Mouse (Mus musculus) C3H10T1/2 (cell line): ENCODE data around the gene Vmn1r23. TPM values are rescaled to one million over a fixed set of nuclear protein-coding genes. Genes with fewer than 3 reads are reported as not detected.

Experiments
- polyA plus RNA-seq, 2 experiments: library from polyadenylated mRNA; unstranded; fragments of >200 nt; fragmentation: generic; extraction: Trizol; gene quantifications; one replicate each; pipeline ENCODE4 v1.2.1; 2012; ENCODE audit warnings: missing spikeins in 2 of 2

Gene Vmn1r23
- not detected for polyA plus RNA-seq

GRCm38 (mm10) chr6:57926738-57927137, at the start of gene Vmn1r23:
TSS of gene Vmn1r23 (minus strand) at chr6:57926838.

DNA sequence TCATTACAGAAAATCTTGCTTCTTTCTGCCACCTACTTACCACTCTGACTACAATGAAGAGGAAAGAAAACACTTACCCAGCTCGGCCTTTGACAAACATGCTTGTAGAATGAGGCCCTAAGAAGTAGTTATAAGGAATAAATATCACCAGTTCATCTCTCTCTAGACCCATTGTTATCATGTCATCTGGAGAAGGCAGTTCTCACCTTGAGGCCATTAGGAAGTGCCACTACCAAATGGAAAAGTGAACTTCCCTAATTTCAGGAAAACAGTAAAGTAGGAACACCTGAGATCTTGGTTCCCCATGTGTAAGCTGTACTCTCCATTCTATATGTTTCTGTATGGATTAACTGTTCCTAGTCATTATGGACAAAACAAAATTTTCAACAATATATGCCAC, 34.8 kb upstream of the Vmn1r23 start, which contains the start of gene Vmn1r24:
TSS of gene Vmn1r24 (minus strand) at position 101 of the 400 bp plus-strand sequence.

DNA sequence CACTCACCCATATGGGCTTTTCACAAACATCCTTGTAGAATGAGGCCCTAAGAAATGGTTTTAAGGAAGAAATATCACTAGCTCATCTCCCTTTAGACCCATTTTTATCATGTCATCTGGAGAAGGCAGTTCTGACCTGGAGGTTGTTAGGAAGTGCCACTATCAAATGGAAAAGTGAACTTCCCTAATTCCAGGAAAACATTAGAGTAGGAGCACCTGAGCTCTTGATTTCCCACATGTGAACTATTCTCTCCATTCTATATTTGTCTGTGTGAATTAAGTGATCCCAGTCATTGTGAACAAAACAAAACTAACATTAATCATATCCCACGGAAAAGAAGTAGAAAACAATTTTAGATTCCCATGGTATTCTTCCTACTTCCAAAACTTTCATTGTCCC, 18.7 kb downstream of the Vmn1r23 start, which contains the start of gene Vmn1r22:
TSS of gene Vmn1r22 (minus strand) at position 101 of the 400 bp plus-strand sequence.

Other genes with a start within 250 kb of the Vmn1r23 start
- gene Pyurf, start 234.8 kb downstream of the Vmn1r23 start, polyA plus RNA-seq, result 10 to 100 TPM in 1 of 2 experiments, 1 to 10 TPM in 1; 3.5 to 10.5 TPM
- 1 to 10 TPM; 1.6 to 9.8 TPM for gene Lancl2, start 224.3 kb downstream of the Vmn1r23 start, polyA plus RNA-seq
- gene Vopp1, start 101.7 kb downstream of the Vmn1r23 start, polyA plus RNA-seq, result 10 to 100 TPM in 1 of 2 experiments, 1 to 10 TPM in 1; 1.1 to 15.3 TPM
- gene Vmn1r21, start 76.5 kb downstream of the Vmn1r23 start, polyA plus RNA-seq, result not detected
- not detected for gene Vmn1r22, start 18.8 kb downstream of the Vmn1r23 start, polyA plus RNA-seq
- not detected for gene Vmn1r24, start 34.7 kb upstream of the Vmn1r23 start, polyA plus RNA-seq
- not detected for gene Vmn1r25, start 54.0 kb upstream of the Vmn1r23 start, polyA plus RNA-seq
- gene Vmn1r26, start 88.3 kb upstream of the Vmn1r23 start, polyA plus RNA-seq, result not detected